Mouse (Mus musculus): ENCODE measurements at regions not wholly inside any gene's neighbourhood (a gene's known extent, or its start where the extent isn't known, plus 50 kb on each side); places are given as distances from the start of the nearest gene placed in this dataset.

DNA sequence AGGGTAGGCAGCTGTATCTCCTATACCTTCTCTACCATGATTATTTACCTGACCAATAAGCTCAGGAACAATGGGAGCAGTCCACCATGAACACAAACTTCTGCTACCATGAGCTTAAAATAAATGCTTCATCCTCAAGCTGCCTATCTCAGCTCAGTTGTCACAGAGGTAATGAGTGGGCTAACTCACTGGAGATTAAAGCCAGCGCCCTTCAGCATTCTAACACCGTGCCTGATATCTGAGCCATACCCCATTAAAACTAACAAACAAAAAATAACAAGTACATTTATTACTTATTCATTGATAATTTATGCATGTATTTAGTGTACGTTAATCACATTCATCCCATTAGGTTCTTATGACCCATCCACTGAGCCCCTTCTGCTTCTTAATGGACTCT is 128.6 kb downstream of the Klf5 start:
- TF ChIP-seq FLI1 (IDR thresholded peaks at IDR 0.05; ENCODE audit: low read length) (no peak), GATA1 (IDR thresholded peaks at IDR 0.05; ENCODE audit: borderline replicate concordance, low read length) (no peak)
- H3K36me3 ChIP-seq (replicated peaks; ENCODE audit: low read length): no peaks in the 10 kb centered on the region

DNA sequence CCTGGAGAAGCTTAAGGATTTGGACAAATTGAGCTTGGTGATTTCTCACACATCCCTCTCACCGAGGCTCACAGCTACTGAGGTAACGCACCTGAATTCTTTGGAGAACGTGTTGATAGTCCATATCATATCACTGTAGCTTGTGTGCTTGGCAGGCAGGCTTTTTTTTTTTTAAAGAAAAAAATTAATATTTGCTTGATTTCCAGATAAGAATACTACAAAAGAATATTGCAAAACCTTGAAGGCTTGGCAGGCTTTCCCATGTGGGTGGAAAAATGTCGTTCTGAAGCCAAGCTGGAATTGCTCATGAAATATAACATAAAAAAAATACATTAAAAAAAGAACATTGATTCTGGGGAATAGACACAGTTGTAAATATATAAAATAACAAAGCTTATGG is 131.8 kb downstream of the Klf5 start:
- TF ChIP-seq GATA1 (IDR thresholded peaks at IDR 0.05; ENCODE audit: borderline replicate concordance, low read length) (no peak), FLI1 (IDR thresholded peaks at IDR 0.05; ENCODE audit: low read length) (no peak)
- peaks cover 10% of the 10 kb centered on the region for H3K9me3 ChIP-seq
- H3K27me3 ChIP-seq (replicated peaks): peaks cover 2% of the 10 kb centered on the region
- no peak overlapping the region for H3K4me3 ChIP-seq (replicated peaks)
- no peaks in the 10 kb centered on the region for H3K36me3 ChIP-seq (replicated peaks; ENCODE audit: low read length)
- no peaks in the 10 kb centered on the region for H3K4me1 ChIP-seq

More for the DNA sequence above, 128.6 kb downstream of the Klf5 start:
- H3K4me3 ChIP-seq (replicated peaks): no peak overlapping the region
- no peaks in the 10 kb centered on the region for H3K27me3 ChIP-seq (replicated peaks)
- peaks cover 7% of the 10 kb centered on the region for H3K9me3 ChIP-seq
- no peaks in the 10 kb centered on the region for H3K4me1 ChIP-seq

DNA sequence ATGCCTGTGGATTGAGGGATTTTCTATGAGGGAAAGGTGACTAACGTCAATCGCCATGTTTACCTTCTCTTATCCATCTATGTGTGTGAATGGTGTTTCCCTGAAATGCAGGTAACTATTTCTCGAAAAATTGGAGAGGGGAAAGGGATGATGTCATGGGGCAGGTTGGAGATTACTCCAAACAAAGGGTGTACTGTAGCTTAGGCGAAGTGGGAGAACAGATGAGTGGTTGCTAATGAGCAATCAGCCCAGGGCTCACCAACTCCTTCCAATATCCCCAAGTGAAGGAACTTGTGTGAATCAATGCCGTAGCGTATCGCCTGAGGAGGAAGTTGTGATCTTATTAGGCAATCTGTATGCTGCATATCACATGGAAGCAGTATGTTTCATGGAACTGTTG is 133.2 kb downstream of the Klf5 start:
- Histone ChIP-seq H3K36me3 (replicated peaks; ENCODE audit: low read length) (no peaks in the 10 kb centered on the region), H3K4me3 (replicated peaks) (no peak overlapping the region), H3K27me3 (replicated peaks) (peaks cover 2% of the 10 kb centered on the region), H3K4me1 (no peaks in the 10 kb centered on the region), H3K9me3 (peaks cover 8% of the 10 kb centered on the region)
- TF ChIP-seq GATA1 (IDR thresholded peaks at IDR 0.05; ENCODE audit: borderline replicate concordance, low read length) (no peak), FLI1 (IDR thresholded peaks at IDR 0.05; ENCODE audit: low read length) (no peak)

DNA sequence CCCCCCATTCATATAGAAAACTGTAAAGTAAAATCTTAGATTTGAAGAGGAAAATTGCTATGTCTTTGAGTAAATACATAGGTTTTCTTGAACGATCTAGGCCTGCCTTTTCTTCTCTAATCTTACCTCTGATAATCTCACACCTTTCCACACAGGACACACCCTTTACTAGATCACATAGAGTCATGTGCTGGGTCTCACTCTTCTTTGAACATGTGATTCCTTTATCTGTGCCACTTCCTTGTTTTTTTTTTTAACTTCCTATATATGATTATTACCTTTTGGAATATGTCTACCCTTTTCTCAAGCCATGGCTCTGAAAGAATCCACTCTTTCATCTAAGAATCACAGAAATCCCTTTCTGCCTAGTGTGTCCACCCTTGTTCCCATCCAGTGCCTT is 136.2 kb downstream of the Klf5 start:
- Histone ChIP-seq H3K9me3 (peaks cover 8% of the 10 kb centered on the region), H3K36me3 (replicated peaks; ENCODE audit: low read length) (no peaks in the 10 kb centered on the region)
- no peak for TF ChIP-seq GATA1 (IDR thresholded peaks at IDR 0.05; ENCODE audit: borderline replicate concordance, low read length)
- TF ChIP-seq FLI1 (IDR thresholded peaks at IDR 0.05; ENCODE audit: low read length): no peak

DNA sequence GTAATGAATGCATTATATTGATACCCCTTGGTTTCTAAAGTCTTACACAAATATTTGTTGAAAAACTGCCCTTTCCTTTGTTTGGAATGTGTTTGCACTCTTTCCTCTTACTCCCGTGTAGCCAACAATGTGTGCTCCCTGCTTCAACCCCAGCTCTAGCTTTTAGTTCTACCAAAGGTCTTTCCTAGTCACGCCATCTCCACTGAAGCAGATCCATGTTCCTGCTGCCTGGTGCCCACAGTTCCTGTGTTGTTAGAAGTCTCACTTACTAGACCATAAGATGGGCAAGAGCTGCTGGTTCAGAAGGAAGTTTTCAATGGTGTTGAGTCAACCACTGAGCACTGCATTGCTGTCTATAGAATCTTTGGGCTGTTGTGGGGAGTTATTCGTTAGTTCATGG is 137.0 kb downstream of the Klf5 start:
- Histone ChIP-seq H3K36me3 (replicated peaks; ENCODE audit: low read length) (no peaks in the 10 kb centered on the region), H3K4me1 (no peaks in the 10 kb centered on the region), H3K27me3 (replicated peaks) (peaks cover 5% of the 10 kb centered on the region), H3K9me3 (peaks cover 8% of the 10 kb centered on the region), H3K4me3 (replicated peaks) (no peak overlapping the region)
- TF ChIP-seq GATA1 (IDR thresholded peaks at IDR 0.05; ENCODE audit: borderline replicate concordance, low read length): no peak
- TF ChIP-seq FLI1 (IDR thresholded peaks at IDR 0.05; ENCODE audit: low read length): no peak

More for the DNA sequence above, 136.2 kb downstream of the Klf5 start:
- Histone ChIP-seq H3K4me3 (replicated peaks) (no peak overlapping the region), H3K27me3 (replicated peaks) (peaks cover 5% of the 10 kb centered on the region), H3K4me1 (no peaks in the 10 kb centered on the region)

DNA sequence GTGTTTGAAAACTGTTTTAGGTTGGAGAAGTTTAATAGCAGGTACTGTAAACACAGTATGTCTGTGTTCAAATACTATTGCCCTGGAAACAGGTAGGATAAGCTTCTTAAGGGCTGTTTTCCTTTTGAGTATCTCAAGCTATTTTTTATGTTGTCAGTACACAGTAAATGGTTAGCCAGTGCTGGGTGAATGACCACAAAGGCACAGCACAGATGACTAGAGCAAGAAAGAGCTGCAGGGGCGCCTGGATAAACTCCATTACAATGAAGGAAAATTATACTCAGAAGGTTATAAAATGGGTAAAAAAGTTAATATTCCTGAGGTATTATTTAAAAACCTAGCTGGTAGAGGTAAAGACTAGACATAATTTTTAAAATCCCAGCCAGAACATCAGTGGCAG is 137.6 kb downstream of the Klf5 start:
- Histone ChIP-seq H3K27me3 (replicated peaks) (peaks cover 5% of the 10 kb centered on the region), H3K36me3 (replicated peaks; ENCODE audit: low read length) (no peaks in the 10 kb centered on the region), H3K4me1 (no peaks in the 10 kb centered on the region), H3K9me3 (peaks cover 8% of the 10 kb centered on the region), H3K4me3 (replicated peaks) (no peak overlapping the region)
- TF ChIP-seq GATA1 (IDR thresholded peaks at IDR 0.05; ENCODE audit: borderline replicate concordance, low read length) (no peak), FLI1 (IDR thresholded peaks at IDR 0.05; ENCODE audit: low read length) (no peak)

DNA sequence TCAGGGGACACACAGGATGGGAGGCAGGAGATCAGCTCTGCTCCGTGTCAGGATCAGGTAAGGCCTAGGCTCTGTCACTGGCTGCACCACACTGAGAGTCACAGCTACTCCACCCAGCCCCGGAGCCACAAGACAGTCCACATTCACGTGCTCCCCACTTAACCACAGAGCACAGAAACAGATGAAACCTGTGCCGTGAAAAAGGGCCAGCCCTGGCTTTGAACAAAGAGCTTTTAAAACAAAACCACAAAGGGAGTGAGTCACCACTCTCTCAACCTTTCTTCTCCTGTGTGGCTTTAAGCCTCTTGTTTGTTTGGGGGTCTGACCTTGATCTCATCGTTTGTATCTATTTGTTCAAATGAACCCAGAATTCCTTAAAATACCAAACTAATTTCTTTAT is 150.6 kb downstream of the Klf5 start:
- Histone ChIP-seq H3K4me1 (peaks cover 21% of the 10 kb centered on the region), H3K4me3 (replicated peaks) (peak overlapping the region; percentile 57), H3K27me3 (replicated peaks) (no peaks in the 10 kb centered on the region), H3K36me3 (replicated peaks; ENCODE audit: low read length) (no peaks in the 10 kb centered on the region), H3K9me3 (no peaks in the 10 kb centered on the region)
- TF ChIP-seq GATA1 (IDR thresholded peaks at IDR 0.05; ENCODE audit: borderline replicate concordance, low read length): no peak
- TF ChIP-seq FLI1 (IDR thresholded peaks at IDR 0.05; ENCODE audit: low read length): no peak

DNA sequence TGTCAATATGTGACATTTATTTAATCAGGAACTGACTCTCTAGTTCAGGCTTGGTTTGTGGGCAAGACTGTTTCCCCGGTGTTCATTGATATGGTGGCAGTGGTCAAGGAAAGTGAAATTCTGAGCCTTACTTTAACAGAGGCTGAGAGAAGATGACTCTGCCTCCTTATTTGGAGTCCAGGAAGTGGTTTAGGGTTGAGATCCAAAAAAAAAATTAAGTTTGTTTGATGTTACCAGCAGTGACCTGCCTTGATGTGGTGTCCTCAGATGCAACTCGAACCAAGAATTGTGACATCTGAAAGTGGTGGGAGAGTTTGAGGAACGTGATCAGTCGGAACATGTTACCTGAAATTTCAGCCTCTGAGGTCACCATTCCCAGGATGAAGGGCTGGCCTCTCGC is 151.4 kb downstream of the Klf5 start:
- peak overlapping the region; percentile 35 for H3K4me3 ChIP-seq (replicated peaks)
- H3K36me3 ChIP-seq (replicated peaks; ENCODE audit: low read length): no peaks in the 10 kb centered on the region
- TF ChIP-seq FLI1 (IDR thresholded peaks at IDR 0.05; ENCODE audit: low read length) (no peak), GATA1 (IDR thresholded peaks at IDR 0.05; ENCODE audit: borderline replicate concordance, low read length) (no peak)
- no peaks in the 10 kb centered on the region for H3K27me3 ChIP-seq (replicated peaks)
- H3K4me1 ChIP-seq: peaks cover 21% of the 10 kb centered on the region
- peaks cover 2% of the 10 kb centered on the region for H3K9me3 ChIP-seq

DNA sequence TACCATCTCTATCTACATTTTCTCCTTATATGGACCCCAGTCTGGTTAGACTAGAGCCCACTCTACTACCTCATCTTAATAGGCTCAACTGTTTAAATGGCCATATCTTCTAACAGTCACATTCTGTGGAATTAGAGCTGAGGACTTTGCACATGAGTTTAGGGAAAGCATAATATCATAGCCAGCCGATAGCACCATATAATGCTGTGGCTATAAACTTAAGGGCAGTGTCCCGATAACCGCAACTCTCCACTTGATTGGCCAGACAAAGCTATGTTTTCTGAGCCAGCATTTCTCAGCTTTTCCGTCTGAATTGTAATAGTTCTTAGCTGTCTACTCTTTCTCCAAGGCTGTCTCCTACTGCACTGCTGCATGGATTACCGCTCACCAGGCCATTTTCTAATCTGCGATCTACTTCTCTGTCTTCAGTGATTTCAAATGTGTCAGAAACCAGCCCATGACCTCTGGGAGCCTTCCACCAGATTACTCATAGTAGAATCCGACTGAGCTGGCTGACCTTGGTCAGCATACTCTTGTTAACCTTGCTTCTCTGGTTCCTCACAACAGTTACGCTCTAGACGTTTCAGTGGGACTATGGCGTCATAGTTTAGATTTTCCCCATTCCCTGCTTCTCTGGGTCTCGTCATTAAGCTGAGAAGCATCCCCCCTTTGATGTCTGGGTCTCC is 152.8 kb downstream of the Klf5 start:
- H3K36me3 ChIP-seq (replicated peaks; ENCODE audit: low read length): no peaks in the 10 kb centered on the region
- no peaks in the 10 kb centered on the region for H3K27me3 ChIP-seq (replicated peaks)
- no peak overlapping the region for H3K4me3 ChIP-seq (replicated peaks)
- H3K9me3 ChIP-seq: peaks cover 5% of the 10 kb centered on the region
- TF ChIP-seq FLI1 (IDR thresholded peaks at IDR 0.05; ENCODE audit: low read length) (no peak), GATA1 (IDR thresholded peaks at IDR 0.05; ENCODE audit: borderline replicate concordance, low read length) (no peak)
- H3K4me1 ChIP-seq: peaks cover 21% of the 10 kb centered on the region

DNA sequence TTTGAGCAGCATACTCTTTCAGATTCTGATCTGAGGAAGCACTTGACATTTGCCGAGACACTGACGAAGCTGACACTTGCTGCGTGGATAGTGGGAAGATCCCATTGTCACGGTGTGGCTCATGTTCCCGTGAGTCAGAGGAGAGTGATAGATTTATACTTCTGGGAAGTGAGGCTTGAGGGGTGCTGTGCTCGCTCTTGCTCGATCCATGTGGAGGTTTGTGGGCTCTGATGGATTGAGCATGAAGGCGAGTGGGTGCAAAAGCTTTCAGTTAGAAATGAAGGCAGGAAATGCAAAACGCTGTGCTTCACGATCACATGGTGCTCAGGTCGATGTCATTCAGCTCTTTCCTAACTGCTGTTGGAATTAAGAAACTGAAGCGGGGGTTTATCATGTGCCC is 155.4 kb downstream of the Klf5 start:
- no peak overlapping the region for H3K4me3 ChIP-seq (replicated peaks)
- H3K4me1 ChIP-seq: peaks cover 14% of the 10 kb centered on the region
- TF ChIP-seq FLI1 (IDR thresholded peaks at IDR 0.05; ENCODE audit: low read length): no peak
- peaks cover 14% of the 10 kb centered on the region for H3K9me3 ChIP-seq
- no peaks in the 10 kb centered on the region for H3K27me3 ChIP-seq (replicated peaks)
- no peaks in the 10 kb centered on the region for H3K36me3 ChIP-seq (replicated peaks; ENCODE audit: low read length)

DNA sequence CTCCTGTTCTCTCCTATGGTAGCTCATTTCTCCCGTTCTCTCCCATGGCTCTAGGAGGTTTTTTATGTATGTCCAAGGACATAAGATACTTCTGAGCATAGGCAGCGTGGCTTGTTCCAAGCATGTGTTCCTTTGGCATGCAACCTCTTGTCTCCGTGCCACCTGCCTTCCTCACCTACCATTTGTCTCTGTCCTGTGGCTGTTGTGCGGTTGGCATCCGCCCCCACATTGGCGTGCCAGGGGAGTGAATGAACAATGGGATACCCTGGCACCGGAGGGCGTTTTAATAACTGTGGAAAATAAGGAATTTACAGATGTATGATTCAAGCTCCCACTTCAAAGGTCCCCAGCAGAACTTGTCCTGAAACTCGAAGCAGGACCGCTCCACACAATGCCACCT is 158.1 kb downstream of the Klf5 start:
- H3K27me3 ChIP-seq (replicated peaks): no peaks in the 10 kb centered on the region
- no peaks in the 10 kb centered on the region for H3K4me1 ChIP-seq
- no peak overlapping the region for H3K4me3 ChIP-seq (replicated peaks)
- no peak for TF ChIP-seq FLI1 (IDR thresholded peaks at IDR 0.05; ENCODE audit: low read length)
- TF ChIP-seq GATA1 (IDR thresholded peaks at IDR 0.05; ENCODE audit: borderline replicate concordance, low read length): no peak
- peaks cover 14% of the 10 kb centered on the region for H3K9me3 ChIP-seq
- H3K36me3 ChIP-seq (replicated peaks; ENCODE audit: low read length): no peaks in the 10 kb centered on the region

Data from megakaryocyte, embryonic 14.5 days (primary cell).